22 mouse cellular contexts compared by ENCODE assay signal in the genomic region with DNA sequence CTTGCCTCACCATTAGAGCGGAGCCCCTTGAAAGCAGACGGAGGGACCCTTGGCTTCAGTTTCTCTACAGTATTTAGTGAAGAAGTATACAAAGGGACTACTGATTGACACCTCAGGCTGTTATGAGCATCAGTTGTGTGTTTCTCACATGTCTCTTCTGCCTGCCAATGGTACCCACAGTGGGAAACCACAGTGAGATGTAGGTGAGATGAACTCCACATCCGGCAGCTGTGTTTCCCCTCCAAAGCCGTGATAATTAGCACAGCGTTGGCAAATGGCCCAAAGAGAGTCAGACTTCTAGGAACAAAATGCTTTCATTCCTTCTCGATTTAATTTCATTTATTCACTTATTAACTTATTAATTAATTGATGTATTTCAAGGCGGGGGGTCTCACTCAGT. TPM values are rescaled to one million over a fixed set of nuclear protein-coding genes. Genes with fewer than 3 reads are reported as not detected.
DNase-seq lines count a peak whose midpoint lies in the region; ATAC-seq lines count a peak whose summit lies in the region.
"Had no signal": no experiment of that assay in that cellular context is flagged by ENCODE, and none has a peak within 500 bp of the region (broad histone marks: within the 10 kb centered on the region; RNA-seq: fewer than 3 reads in every experiment).

No protein-coding gene starts in this region.

- DNase-seq in 416B (ENCODE audit: low read depth) (peak; percentile 94), MEL-GATA-1-ER (ENCODE audit: extremely low read depth, low read depth) (peak; percentile 70)
- DNase-seq in thymus, postnatal 0 days (ENCODE audit: low spot score) = peak; percentile 81
- no peak for DNase-seq in testis, postnatal 10 days (ENCODE audit: low spot score)
- no peak for DNase-seq in spleen, adult 18-20 months
- no peak for DNase-seq in kidney, adult 11 months
- DNase-seq in ovary, postnatal 14 days (ENCODE audit: low spot score) = no peak
- DNase-seq: adrenal gland, postnatal 25 days; cerebellum, adult 11-12 months; cerebellum, postnatal 36 days; gastrocnemius, postnatal 25 days; heart, adult 2 months; heart, postnatal 36 days; kidney, adult 9 months; kidney, postnatal 4 days; liver, embryonic 13.5 days; lung, embryonic 14.5 days; lung, postnatal 36 days had no signal

- ATAC-seq in inflammation-experienced regulatory T-cells, adult 6 months = peak; percentile 98
- ATAC-seq: hindbrain, postnatal 0 days; Patski had no signal

RNA-seq across cellular contexts. Expression of a gene that starts 4.3 kb away (rescaled TPM):
- polyA plus RNA-seq in inflammation-experienced regulatory T-cells, adult 6 months (2017; shearing (Covaris generic)) = not detected
- polyA plus RNA-seq in thymus, postnatal 0 days (2015; fragmentation: Nextera tagmentation; extraction: Ambion mirVana) = not detected in 2 replicates
- polyA plus RNA-seq: lung, embryonic 14.5 days; Patski; spleen, adult 2 months had no signal

RNA-seq across cellular contexts. Expression of a gene that starts 25.8 kb away (rescaled TPM):
- under 1 TPM in 2 of 3 experiments, not detected in 1; 0.39 to 0.49 TPM for polyA plus RNA-seq in inflammation-experienced regulatory T-cells, adult 6 months (2017; shearing (Covaris generic))
- 0.91 and 1.2 TPM in 2 replicates for polyA plus RNA-seq in thymus, postnatal 0 days (2015; fragmentation: Nextera tagmentation; extraction: Ambion mirVana)

RNA-seq across cellular contexts. Expression of a gene that starts 28.3 kb away (rescaled TPM):
- 1 to 10 TPM; 1.7 to 3.5 (median 2.1) TPM for polyA plus RNA-seq in inflammation-experienced regulatory T-cells, adult 6 months (2017; shearing (Covaris generic))
- 1.4 and 1.6 TPM in 2 replicates for polyA plus RNA-seq in thymus, postnatal 0 days (2015; fragmentation: Nextera tagmentation; extraction: Ambion mirVana)

RNA-seq across cellular contexts. Expression of a gene that starts 39.7 kb away (rescaled TPM):
- polyA plus RNA-seq in inflammation-experienced regulatory T-cells, adult 6 months (2017; shearing (Covaris generic)) = 10 to 100 TPM; 54.0 to 68.9 (median 63.6) TPM
- 131 and 138 TPM in 2 replicates for polyA plus RNA-seq in thymus, postnatal 0 days (2015; fragmentation: Nextera tagmentation; extraction: Ambion mirVana)

RNA-seq across cellular contexts. Expression of a gene that starts 42.7 kb away (rescaled TPM):
- under 1 TPM; 0.34 to 0.95 (median 0.93) TPM for polyA plus RNA-seq in inflammation-experienced regulatory T-cells, adult 6 months (2017; shearing (Covaris generic))
- 7.2 and 7.4 TPM in 2 replicates for polyA plus RNA-seq in thymus, postnatal 0 days (2015; fragmentation: Nextera tagmentation; extraction: Ambion mirVana)

Comparison
In these comparisons a context has a peak if more than half of its experiments do, and no peak if none do; other contexts are left out.
1. DNase-seq: peak in 416B (single experiment), MEL-GATA-1-ER (single experiment) and thymus, postnatal 0 days (single experiment); none in testis, postnatal 10 days (single experiment), spleen, adult 18-20 months (0 of 2), kidney, adult 11 months (single experiment) and ovary, postnatal 14 days (single experiment).